Mouse (Mus musculus): Measurements from ENCODE around the gene Gnai3.

The Gnai3 gene

GRCm38 (mm10) chr3:108145534-108146445 lies at the start of gene Gnai3:
Gene Gnai3 (minus strand): TSS chr3:108146146.
- DNase-seq = peak; percentile 91

DNA sequence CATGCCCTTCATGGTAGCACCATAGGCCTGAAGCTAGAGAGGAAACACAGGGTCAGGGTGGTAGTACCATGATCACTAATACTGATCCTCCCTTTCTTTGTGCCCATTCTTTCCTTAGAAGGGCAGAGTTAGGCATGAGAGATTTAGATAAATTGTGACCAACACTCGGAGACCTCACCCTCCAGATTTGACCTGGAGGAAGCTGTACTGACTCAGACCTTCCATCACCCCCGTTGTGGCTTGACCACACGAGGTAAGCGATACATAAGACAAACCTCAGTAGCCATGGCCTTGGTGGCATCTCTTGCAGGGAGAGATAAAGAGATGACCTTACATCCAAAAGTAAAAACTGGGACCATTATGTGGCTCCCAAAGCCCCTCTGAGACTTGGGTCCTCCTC lies 49.3 kb upstream of the Gnai3 start:
- DNase-seq = no peak

DNA sequence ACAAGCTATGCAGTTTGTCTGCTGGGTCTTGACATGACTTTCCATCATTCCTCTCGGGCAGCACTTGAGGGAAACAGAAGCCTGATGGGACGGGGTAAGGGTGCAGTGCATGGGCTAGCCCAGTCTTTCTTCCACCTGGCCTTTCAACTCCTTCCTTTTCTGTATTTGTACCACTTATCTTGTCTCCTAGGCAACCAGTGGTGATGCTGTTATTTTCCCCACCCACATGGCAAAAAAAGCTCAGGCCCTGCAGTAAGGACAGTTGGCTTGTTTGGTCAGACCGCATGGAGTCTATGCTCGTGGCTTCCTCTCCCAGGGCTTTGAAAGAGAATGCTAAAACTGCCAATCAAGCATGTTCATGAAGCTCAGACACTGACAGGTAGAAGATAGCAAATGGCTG lies 47.7 kb upstream of the Gnai3 start:
- DNase-seq = no peak

GRCm38 (mm10) chr3:108189897-108190296 lies 44.0 kb upstream of the Gnai3 start:
- DNase-seq = no peak

GRCm38 (mm10) chr3:108188716-108189490 lies 43.0 kb upstream of the Gnai3 start:
- DNase-seq = peak; percentile 59

GRCm38 (mm10) chr3:108187111-108187795 lies 41.3 kb upstream of the Gnai3 start:
- peak; percentile 52 for DNase-seq

DNA sequence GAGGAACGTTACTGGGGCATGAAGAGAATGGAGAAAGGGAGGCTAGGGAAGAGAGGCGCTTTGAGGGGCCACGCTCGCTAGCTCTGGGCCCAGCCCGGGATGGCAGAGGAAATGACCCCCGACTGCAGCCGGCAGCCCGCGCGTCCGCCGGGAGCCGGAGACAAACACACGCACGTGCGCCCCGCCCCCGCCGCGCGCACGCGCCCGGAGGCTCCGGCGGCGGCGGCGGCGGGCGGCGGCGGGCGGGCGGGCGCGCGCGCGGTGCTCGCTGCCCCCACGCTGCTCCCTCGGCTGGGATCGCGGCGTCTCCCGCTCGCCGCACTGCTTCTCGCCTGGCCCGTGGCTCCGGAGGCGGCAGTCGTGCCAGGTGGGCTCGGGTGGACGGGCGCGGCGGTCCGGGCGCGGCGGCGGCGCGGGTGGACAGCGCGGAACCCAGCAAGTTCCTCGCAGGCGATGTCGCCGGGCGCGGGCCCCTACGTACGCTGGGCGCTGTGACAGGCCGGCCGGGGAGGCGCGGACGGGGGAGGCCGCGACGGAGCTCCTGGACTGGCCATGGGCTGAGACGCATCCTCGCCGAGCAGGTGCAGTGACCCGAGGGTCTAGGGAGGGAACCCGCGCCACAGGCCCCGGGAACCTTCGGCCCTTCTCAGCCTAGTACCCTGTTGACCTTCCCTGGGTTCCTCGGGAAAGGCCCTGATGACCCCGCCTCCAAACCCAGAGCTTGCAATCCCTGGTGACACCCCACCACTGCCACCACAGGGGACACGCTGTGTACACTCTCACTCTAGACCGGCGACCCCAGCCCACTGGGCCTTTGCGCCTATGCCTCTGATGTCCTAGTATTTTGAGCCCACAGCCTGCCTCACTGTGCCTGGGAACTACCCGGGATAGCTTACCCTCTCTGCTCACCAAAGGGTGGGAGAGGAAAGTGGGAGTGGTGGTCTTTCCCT lies 40.4 kb upstream of the Gnai3 start, which contains the start of gene Amigo1:
Gene Amigo1, plus strand, starts transcription at position 238 of the 950 bp plus-strand sequence.
- DNase-seq = peak; percentile 75

DNA sequence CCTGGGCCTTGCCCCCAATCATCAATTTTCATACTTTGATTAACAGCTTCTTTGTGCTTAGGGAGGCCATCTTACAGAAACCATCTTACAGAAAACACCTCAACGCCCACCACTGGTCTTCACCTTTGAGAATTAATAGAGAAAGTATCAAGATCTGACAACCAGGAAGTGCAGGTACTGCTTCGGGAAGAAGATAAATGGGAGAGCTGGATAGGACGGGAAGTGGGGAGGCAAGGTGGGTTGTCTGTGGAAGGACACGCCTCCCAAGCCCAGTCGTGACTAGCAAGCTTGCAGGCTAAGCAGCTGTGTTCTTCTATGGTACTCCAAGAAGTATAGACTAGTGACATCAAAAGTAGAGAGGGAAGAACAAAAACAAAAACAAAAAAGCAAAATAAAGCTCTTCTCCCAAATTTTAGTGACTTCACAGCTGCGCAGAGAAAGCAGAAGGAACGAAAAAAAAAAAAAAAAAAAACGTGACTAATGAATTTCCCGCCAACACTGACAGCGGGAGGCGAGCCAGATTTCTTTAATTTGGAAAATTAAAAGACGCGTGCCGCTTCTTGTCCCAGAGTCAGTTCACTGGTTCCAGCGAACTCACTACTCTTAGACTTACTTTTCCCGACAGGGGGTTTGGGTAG lies 39.6 kb upstream of the Gnai3 start:
- DNase-seq = peak; percentile 24

GRCm38 (mm10) chr3:108184742-108185141 lies 38.8 kb upstream of the Gnai3 start:
- DNase-seq = no peak

DNA sequence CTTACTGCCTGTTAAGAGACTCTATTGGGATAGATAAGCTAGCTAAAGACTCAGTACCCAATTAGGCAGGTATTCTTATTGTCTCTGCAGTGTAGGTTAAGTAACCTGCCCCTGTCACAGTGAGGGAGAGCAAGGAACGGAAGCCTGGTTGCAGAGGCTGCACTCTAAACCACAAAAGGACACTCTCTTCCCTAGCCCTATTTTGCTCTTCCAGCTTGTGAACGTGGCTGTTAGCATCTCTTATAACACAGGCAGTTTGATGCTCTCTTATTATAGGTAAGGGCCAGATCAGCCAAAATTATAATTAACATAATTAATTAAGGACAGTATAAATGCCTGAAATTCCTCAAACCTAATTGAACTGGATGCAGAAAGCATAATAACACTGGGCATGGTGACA lies 34.6 kb upstream of the Gnai3 start:
- no peak for DNase-seq

DNA sequence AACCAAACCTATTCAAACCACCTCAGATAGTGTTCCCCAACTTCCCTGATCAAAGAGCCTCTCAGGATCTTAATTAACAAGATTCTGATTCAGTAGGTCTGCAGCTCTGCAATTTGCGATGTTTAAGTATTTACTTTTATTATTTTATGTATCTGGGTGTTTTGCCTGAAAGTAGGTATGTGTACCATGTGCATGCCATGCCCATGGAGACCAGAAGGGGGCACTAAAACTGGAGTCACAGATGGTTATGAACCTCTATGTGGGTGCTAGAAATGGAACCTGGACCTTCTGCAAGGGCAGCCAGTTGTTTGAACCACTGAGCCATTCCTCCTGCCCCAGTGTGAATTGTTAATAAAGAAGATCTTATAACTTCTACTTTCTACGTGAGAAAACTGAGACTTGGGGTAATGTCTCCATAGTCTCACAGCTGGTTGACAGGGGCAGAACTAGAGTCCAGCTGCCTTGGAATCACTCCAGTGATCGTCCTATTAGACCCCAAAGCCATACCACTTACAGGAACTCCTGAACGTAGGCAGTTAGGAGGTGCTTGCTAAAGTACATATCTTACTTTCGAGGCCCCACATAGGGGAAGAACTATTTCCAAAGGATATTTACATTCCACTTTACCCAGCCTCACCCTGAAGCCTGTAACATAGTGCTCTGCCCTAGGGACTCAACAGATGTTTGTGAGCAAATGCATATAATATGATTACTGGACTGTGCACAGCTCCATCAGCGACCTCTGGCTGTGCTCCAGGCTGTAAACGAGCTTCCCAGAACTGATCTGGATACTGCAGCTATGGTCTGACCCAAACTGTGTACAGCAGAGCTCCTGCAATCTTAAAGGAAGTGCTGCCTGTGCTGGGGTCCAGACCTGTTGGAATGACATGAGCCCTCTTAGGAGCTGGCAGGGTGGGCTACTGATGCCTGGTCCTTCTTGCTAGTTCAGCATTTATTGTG lies 33.1 kb upstream of the Gnai3 start:
- DNase-seq = no peak

GRCm38 (mm10) chr3:108174672-108175531 lies 29.0 kb upstream of the Gnai3 start:
- peak; percentile 67 for DNase-seq

GRCm38 (mm10) chr3:108169199-108169598 lies 23.3 kb upstream of the Gnai3 start:
- DNase-seq = no peak

GRCm38 (mm10) chr3:108167499-108167898 lies 21.6 kb upstream of the Gnai3 start:
- DNase-seq = no peak

- DNase-seq = no peak
Observed at GRCm38 (mm10) chr3:108166486-108167211, 20.7 kb upstream of the Gnai3 start.

DNA sequence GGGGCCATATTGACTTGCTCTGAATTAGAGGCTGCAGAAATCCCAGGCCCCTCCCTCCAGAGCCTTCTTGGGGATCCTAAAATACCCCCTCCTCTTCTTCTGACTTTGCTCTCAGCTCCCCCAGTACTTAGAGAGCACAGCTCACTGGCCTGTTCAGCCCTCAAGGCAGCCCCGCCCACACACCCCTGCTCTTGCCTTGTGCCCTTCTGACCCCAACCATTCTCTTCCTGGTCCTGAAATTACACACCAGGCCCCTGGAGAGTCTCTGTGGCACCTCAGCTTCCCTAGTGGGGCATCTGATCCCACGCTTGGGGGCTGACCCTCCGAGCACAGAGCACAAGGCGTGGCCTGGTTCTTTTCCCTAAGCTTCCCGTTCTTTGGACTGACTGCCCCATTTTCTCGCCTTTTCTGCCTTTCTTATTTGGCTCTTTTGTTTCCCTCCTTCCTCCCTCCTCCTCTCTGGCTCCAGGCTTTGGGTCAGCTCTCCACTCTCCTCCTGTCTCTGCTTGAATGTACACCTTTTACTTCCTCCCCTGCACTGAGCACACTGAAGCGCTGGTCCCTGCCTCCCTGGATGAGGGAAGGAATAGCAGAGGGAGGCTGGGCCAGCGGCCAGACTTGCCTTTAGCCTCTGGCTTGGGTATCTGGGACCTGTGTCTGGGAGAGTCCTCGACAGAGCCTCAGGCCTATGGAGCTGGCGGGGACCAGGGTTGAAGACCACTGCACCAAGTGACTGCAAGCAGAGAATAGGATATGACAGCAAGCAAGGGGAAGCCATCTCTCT lies 19.8 kb upstream of the Gnai3 start:
- no peak for DNase-seq

GRCm38 (mm10) chr3:108164807-108165206 lies 18.9 kb upstream of the Gnai3 start:
- peak; percentile 83 for DNase-seq

DNA sequence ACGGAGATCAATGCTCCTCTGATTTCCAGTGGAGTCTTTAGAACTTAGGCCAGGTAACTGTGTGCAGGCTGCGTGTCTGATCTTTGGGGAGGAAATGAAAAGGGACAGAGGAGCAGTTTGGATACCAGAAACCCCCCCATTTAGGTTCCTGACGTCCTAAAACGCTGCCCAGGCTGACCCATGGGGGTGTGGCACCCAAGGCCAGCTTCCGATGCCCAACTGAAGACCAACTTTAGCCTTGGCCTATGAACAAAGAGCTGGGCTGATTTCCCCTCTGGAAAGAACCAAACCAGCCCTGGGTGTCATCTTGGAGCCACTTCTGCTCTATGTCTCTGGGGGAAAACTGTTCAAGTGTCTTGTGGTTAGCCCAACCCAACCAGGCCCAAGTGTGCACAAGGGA lies 18.1 kb upstream of the Gnai3 start:
- DNase-seq = no peak
